Comparison of ENCODE assay signal across 17 mouse cellular contexts in genomic region chr8:84816117-84816516, GRCm38 (mm10). TPM values are rescaled to one million over a fixed set of nuclear protein-coding genes. Genes with fewer than 3 reads are reported as not detected.
DNase-seq lines count a peak whose midpoint lies in the region; ATAC-seq and TF ChIP-seq lines count a peak whose summit lies in the region.
"Had no signal": no experiment of that assay in that cellular context is flagged by ENCODE, and none has a peak within 500 bp of the region (broad histone marks: within the 10 kb centered on the region; RNA-seq: fewer than 3 reads in every experiment).

No protein-coding gene starts in this region.

- 73% methylated on average over 17 of the region's 17 CpGs for WGBS in forebrain, embryonic 16.5 days
- WGBS in forebrain, embryonic 14.5 days, result 79% methylated on average over 17 of the region's 17 CpGs
- 72% methylated on average over 17 of the region's 17 CpGs for WGBS in hindbrain, postnatal 0 days
- 76% methylated on average over 17 of the region's 17 CpGs for WGBS in hindbrain, embryonic 14.5 days

- H3K4me2 ChIP-seq in forebrain, embryonic 16.5 days (ENCODE audit: low read length), result no peak overlapping the region
- no peak overlapping the region for H3K4me2 ChIP-seq in forebrain, embryonic 14.5 days (ENCODE audit: low read length)
- no peak overlapping the region for H3K4me2 ChIP-seq in hindbrain, postnatal 0 days (ENCODE audit: low read depth, low read length)
- no peak overlapping the region for H3K4me2 ChIP-seq in hindbrain, embryonic 14.5 days (replicated peaks)
- H3K4me2 ChIP-seq: heart, embryonic 13.5 days; midbrain, embryonic 11.5 days had no signal

- 0 out of 2 replicates have a peak overlapping the region, but pooled peaks have one; percentile 90 for H3K27ac ChIP-seq in forebrain, embryonic 16.5 days (ENCODE audit: low read length)
- H3K27ac ChIP-seq in forebrain, embryonic 14.5 days (ENCODE audit: low read depth, low read length), result no peak overlapping the region
- H3K27ac ChIP-seq in hindbrain, postnatal 0 days, result 0 out of 2 replicates have a peak overlapping the region, but pooled peaks have one; percentile 76
- no peak overlapping the region for H3K27ac ChIP-seq in hindbrain, embryonic 14.5 days
- H3K27ac ChIP-seq: heart, embryonic 13.5 days; kidney, postnatal 0 days; liver, embryonic 12.5 days had no signal

- peak; percentile 52 for DNase-seq in cerebellum, adult 11-12 months
- DNase-seq in cerebellum, adult 9-10 months, result no peak
- no peak for DNase-seq in forebrain, embryonic 14.5 days (ENCODE audit: low spot score)
- no peak for DNase-seq in hindbrain, postnatal 0 days (ENCODE audit: low spot score)
- DNase-seq in hindbrain, embryonic 14.5 days (ENCODE audit: low spot score), result no peak
- DNase-seq in ZHBTc4 (ENCODE audit: low read depth, low spot score), result peak; percentile 27
- DNase-seq in spleen, postnatal 4 days (ENCODE audit: low spot score in 2 of 2), result no peak

- H3K9ac ChIP-seq in forebrain, embryonic 16.5 days (replicated peaks; ENCODE audit: low read depth, low read length), result no peak overlapping the region
- H3K9ac ChIP-seq in forebrain, embryonic 14.5 days (ENCODE audit: low read length), result no peak overlapping the region
- no peak overlapping the region for H3K9ac ChIP-seq in hindbrain, postnatal 0 days (replicated peaks; ENCODE audit: low read length)
- no peak overlapping the region for H3K9ac ChIP-seq in hindbrain, embryonic 14.5 days
- H3K9ac ChIP-seq: forebrain, embryonic 12.5 days; heart, embryonic 13.5 days; liver, embryonic 12.5 days; liver, postnatal 0 days had no signal

- ATAC-seq in forebrain, embryonic 16.5 days, result no peak
- no peak for ATAC-seq in forebrain, embryonic 14.5 days
- ATAC-seq in hindbrain, postnatal 0 days, result no peak
- ATAC-seq in hindbrain, embryonic 14.5 days (ENCODE audit: low FRiP score), result no peak

- H3K36me3 ChIP-seq in forebrain, embryonic 16.5 days (ENCODE audit: control insufficient read depth, insufficient read depth), result no peaks in the 10 kb centered on the region
- H3K36me3 ChIP-seq in forebrain, embryonic 14.5 days (ENCODE audit: control insufficient read depth, insufficient read depth, low read length), result no peaks in the 10 kb centered on the region
- H3K36me3 ChIP-seq in hindbrain, postnatal 0 days (ENCODE audit: insufficient read depth, low read length), result no peaks in the 10 kb centered on the region
- no peaks in the 10 kb centered on the region for H3K36me3 ChIP-seq in hindbrain, embryonic 14.5 days (replicated peaks; ENCODE audit: control insufficient read depth, insufficient read depth)
- H3K36me3 ChIP-seq: forebrain, embryonic 12.5 days; liver, embryonic 12.5 days had no signal

- no peaks in the 10 kb centered on the region for H3K27me3 ChIP-seq in forebrain, embryonic 16.5 days (replicated peaks; ENCODE audit: control insufficient read depth, insufficient read depth, low read length)
- H3K27me3 ChIP-seq in forebrain, embryonic 14.5 days (replicated peaks; ENCODE audit: control insufficient read depth, insufficient read depth, low read length), result no peaks in the 10 kb centered on the region
- no peaks in the 10 kb centered on the region for H3K27me3 ChIP-seq in hindbrain, postnatal 0 days (ENCODE audit: insufficient read depth, low read length)
- H3K27me3 ChIP-seq in hindbrain, embryonic 14.5 days (ENCODE audit: control insufficient read depth, insufficient read depth, low read length), result peaks cover 9% of the 10 kb centered on the region
- H3K27me3 ChIP-seq: Patski had no signal

- H3K9me3 ChIP-seq in forebrain, embryonic 16.5 days (ENCODE audit: control insufficient read depth, low read length), result no peaks in the 10 kb centered on the region
- no peaks in the 10 kb centered on the region for H3K9me3 ChIP-seq in forebrain, embryonic 14.5 days (replicated peaks; ENCODE audit: control insufficient read depth, low read length)
- no peaks in the 10 kb centered on the region for H3K9me3 ChIP-seq in hindbrain, postnatal 0 days (ENCODE audit: low read length)
- no peaks in the 10 kb centered on the region for H3K9me3 ChIP-seq in hindbrain, embryonic 14.5 days (ENCODE audit: control insufficient read depth, low read length)
- H3K9me3 ChIP-seq: forebrain, embryonic 12.5 days; heart, embryonic 13.5 days; liver, embryonic 12.5 days had no signal

- H3K4me3 ChIP-seq in forebrain, embryonic 16.5 days (replicated peaks; ENCODE audit: low read length), result no peak overlapping the region
- H3K4me3 ChIP-seq in forebrain, embryonic 14.5 days (ENCODE audit: low read depth, low read length), result no peak overlapping the region
- H3K4me3 ChIP-seq in hindbrain, postnatal 0 days (ENCODE audit: low read length), result no peak overlapping the region
- no peak overlapping the region for H3K4me3 ChIP-seq in hindbrain, embryonic 14.5 days (replicated peaks; ENCODE audit: low read length)
- H3K4me3 ChIP-seq: erythroblast, embryonic 14.5 days; forebrain, embryonic 12.5 days; heart, adult 2 months; heart, embryonic 13.5 days; liver, embryonic 12.5 days had no signal

- no peak for TF ChIP-seq CTCF in hindbrain, postnatal 0 days (IDR thresholded peaks at IDR 0.05; ENCODE audit: low read depth)

- peaks cover 33% of the 10 kb centered on the region for H3K4me1 ChIP-seq in forebrain, embryonic 16.5 days (replicated peaks; ENCODE audit: control insufficient read depth, insufficient read depth, low read length)
- H3K4me1 ChIP-seq in forebrain, embryonic 14.5 days (ENCODE audit: control insufficient read depth, insufficient read depth, low read length), result peaks cover 20% of the 10 kb centered on the region
- 0 out of 2 replicates have a peak, but pooled peaks cover 13% of the 10 kb centered on the region for H3K4me1 ChIP-seq in hindbrain, postnatal 0 days (ENCODE audit: insufficient read depth, low read length)
- H3K4me1 ChIP-seq in hindbrain, embryonic 14.5 days (replicated peaks; ENCODE audit: control insufficient read depth, insufficient read depth, low read length), result peaks cover 10% of the 10 kb centered on the region

RNA-seq across cellular contexts. Expression of gene Dand5, which starts 6.5 kb away (rescaled TPM):
- 8.2 and 8.7 TPM in 2 replicates for polyA plus RNA-seq in forebrain, embryonic 16.5 days (2015; fragmentation: Nextera tagmentation; extraction: Ambion mirVana)
- polyA plus RNA-seq in forebrain, embryonic 14.5 days (2014; fragmentation: Nextera tagmentation; extraction: Ambion mirVana), result 8.6 and 9.4 TPM in 2 replicates
- 6.6 and 7.2 TPM in 2 replicates for total RNA-seq in hindbrain, postnatal 0 days (2014; rRNA removed)
- 12.3 and 12.5 TPM in 2 replicates for polyA plus RNA-seq in hindbrain, postnatal 0 days (2015; fragmentation: Nextera tagmentation; extraction: Ambion mirVana)
- 13.5 and 14.6 TPM in 2 replicates for polyA plus RNA-seq in hindbrain, embryonic 14.5 days (2014; fragmentation: Nextera tagmentation; extraction: Ambion mirVana)

RNA-seq across cellular contexts. Expression of gene Gadd45gip1, which starts 15.2 kb away (rescaled TPM):
- polyA plus RNA-seq in forebrain, embryonic 16.5 days (2015; fragmentation: Nextera tagmentation; extraction: Ambion mirVana), result 31.3 and 34.3 TPM in 2 replicates
- polyA plus RNA-seq in forebrain, embryonic 14.5 days (2014; fragmentation: Nextera tagmentation; extraction: Ambion mirVana), result 35.2 and 41.3 TPM in 2 replicates
- 33.0 and 34.1 TPM in 2 replicates for total RNA-seq in hindbrain, postnatal 0 days (2014; rRNA removed)
- polyA plus RNA-seq in hindbrain, postnatal 0 days (2015; fragmentation: Nextera tagmentation; extraction: Ambion mirVana), result 43.4 and 45.3 TPM in 2 replicates
- polyA plus RNA-seq in hindbrain, embryonic 14.5 days (2014; fragmentation: Nextera tagmentation; extraction: Ambion mirVana), result 35.0 and 37.4 TPM in 2 replicates

RNA-seq across cellular contexts. Expression of gene Nfix, which starts 16.0 kb away (rescaled TPM):
- polyA plus RNA-seq in forebrain, embryonic 16.5 days (2015; fragmentation: Nextera tagmentation; extraction: Ambion mirVana), result 440 and 546 TPM in 2 replicates
- 237 and 318 TPM in 2 replicates for polyA plus RNA-seq in forebrain, embryonic 14.5 days (2014; fragmentation: Nextera tagmentation; extraction: Ambion mirVana)
- 90.4 and 92.5 TPM in 2 replicates for total RNA-seq in hindbrain, postnatal 0 days (2014; rRNA removed)
- polyA plus RNA-seq in hindbrain, postnatal 0 days (2015; fragmentation: Nextera tagmentation; extraction: Ambion mirVana), result 123 and 126 TPM in 2 replicates
- polyA plus RNA-seq in hindbrain, embryonic 14.5 days (2014; fragmentation: Nextera tagmentation; extraction: Ambion mirVana), result 78.8 and 82.4 TPM in 2 replicates

RNA-seq across cellular contexts. Expression of gene Rad23a, which starts 24.3 kb away (rescaled TPM):
- 84.8 and 86.5 TPM in 2 replicates for polyA plus RNA-seq in forebrain, embryonic 16.5 days (2015; fragmentation: Nextera tagmentation; extraction: Ambion mirVana)
- 87.3 and 88.1 TPM in 2 replicates for polyA plus RNA-seq in forebrain, embryonic 14.5 days (2014; fragmentation: Nextera tagmentation; extraction: Ambion mirVana)
- 62.5 and 68.1 TPM in 2 replicates for total RNA-seq in hindbrain, postnatal 0 days (2014; rRNA removed)
- 90.6 and 98.0 TPM in 2 replicates for polyA plus RNA-seq in hindbrain, postnatal 0 days (2015; fragmentation: Nextera tagmentation; extraction: Ambion mirVana)
- polyA plus RNA-seq in hindbrain, embryonic 14.5 days (2014; fragmentation: Nextera tagmentation; extraction: Ambion mirVana), result 75.7 and 81.1 TPM in 2 replicates

RNA-seq across cellular contexts. Expression of gene Calr, which starts 30.6 kb away (rescaled TPM):
- polyA plus RNA-seq in forebrain, embryonic 16.5 days (2015; fragmentation: Nextera tagmentation; extraction: Ambion mirVana), result 610 and 631 TPM in 2 replicates
- polyA plus RNA-seq in forebrain, embryonic 14.5 days (2014; fragmentation: Nextera tagmentation; extraction: Ambion mirVana), result 514 and 606 TPM in 2 replicates
- total RNA-seq in hindbrain, postnatal 0 days (2014; rRNA removed), result 350 and 359 TPM in 2 replicates
- 418 and 457 TPM in 2 replicates for polyA plus RNA-seq in hindbrain, postnatal 0 days (2015; fragmentation: Nextera tagmentation; extraction: Ambion mirVana)
- polyA plus RNA-seq in hindbrain, embryonic 14.5 days (2014; fragmentation: Nextera tagmentation; extraction: Ambion mirVana), result 574 and 709 TPM in 2 replicates

Comparison
In these comparisons a context has a peak if more than half of its experiments do, and no peak if none do; other contexts are left out.
1. DNase-seq: peak in cerebellum, adult 11-12 months (single experiment) and ZHBTc4 (single experiment); none in cerebellum, adult 9-10 months (single experiment), forebrain, embryonic 14.5 days (single experiment), hindbrain, postnatal 0 days (single experiment), hindbrain, embryonic 14.5 days (single experiment) and spleen, postnatal 4 days (0 of 2).
2. H3K27ac ChIP-seq: peak in forebrain, embryonic 16.5 days (single experiment) and hindbrain, postnatal 0 days (single experiment); none in forebrain, embryonic 14.5 days (single experiment) and hindbrain, embryonic 14.5 days (single experiment).